Mouse (Mus musculus) spleen, postnatal 4 days (tissue): ENCODE results near the gene Drd4.

Experiments
- DNase-seq, 2 experiments: peaks; one replicate each; pipeline ENCODE4 v3.0.0; 2022; ENCODE audit warnings: low spot score in 2 of 2

Gene Drd4

DNA sequence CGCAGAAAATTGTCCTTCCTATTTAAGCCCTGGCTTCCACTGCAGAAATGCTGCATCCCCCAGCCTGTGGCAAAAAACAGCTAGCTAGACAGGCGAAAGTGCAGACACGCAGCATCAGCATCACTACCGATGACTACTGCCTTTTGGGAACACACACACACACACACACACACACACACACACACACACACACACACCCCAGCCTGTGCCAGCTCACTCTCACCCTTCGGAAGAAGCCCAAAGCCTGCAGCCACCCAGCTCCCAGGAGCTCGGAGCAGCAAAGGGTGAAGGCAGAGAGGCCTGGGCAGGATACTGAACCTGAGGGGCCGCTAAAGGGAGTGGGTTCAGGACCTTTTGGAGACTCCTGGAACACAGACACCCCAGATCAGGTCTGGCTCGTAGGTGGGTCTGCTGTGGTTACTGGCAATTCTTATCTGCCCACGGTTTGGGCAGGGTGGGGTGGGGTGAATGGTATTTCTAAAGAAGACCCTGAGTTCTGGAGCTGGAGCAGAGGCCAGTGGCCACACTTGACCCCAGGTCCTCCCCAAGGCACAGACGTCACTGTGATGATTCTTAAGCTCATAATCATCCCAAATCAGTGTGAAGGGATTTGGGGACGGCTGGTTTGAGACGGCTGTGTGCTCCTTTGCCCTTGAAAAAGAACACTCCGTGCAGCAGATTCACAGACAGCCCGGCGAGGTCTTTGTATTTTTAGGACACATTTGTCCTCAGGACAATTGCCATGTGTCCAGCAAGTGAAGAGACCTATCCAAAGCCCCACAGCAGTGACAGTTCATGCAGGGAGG is 980 bp downstream of the Drd4 start:
- no peak for DNase-seq

DNA sequence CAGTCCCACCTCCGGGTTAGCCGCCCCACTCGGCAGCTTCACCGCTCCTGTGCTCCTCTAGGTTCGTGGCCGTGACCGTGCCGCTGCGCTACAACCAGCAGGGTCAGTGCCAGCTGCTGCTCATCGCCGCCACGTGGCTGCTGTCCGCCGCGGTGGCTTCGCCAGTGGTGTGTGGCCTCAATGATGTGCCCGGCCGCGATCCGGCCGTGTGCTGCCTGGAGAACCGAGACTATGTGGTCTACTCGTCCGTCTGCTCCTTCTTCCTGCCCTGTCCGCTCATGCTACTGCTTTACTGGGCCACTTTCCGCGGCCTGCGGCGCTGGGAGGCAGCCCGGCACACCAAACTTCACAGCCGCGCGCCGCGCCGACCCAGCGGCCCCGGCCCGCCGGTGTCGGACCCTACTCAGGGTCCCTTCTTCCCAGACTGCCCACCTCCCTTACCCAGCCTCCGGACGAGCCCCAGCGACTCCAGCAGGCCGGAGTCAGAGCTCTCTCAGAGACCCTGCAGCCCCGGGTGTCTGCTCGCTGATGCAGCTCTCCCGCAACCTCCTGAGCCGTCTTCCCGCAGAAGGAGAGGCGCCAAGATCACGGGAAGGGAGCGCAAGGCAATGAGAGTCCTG is 2.2 kb downstream of the Drd4 start:
- DNase-seq = no peak

DNA sequence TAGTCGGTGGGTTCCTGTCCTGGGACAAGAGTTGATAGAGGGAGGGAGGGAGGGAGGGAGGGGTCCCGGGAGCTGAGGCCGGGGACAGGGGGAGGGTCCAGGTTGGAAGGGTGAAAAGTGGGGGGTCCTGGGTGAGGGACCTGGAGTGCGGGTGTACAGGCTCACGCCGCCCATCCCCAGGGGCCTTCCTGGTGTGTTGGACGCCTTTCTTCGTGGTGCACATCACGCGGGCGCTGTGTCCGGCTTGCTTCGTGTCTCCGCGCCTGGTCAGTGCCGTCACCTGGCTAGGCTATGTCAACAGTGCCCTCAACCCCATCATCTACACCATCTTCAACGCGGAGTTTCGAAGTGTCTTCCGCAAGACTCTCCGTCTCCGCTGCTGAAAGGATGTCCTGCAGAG is 2.7 kb downstream of the Drd4 start:
- no peak for DNase-seq

DNA sequence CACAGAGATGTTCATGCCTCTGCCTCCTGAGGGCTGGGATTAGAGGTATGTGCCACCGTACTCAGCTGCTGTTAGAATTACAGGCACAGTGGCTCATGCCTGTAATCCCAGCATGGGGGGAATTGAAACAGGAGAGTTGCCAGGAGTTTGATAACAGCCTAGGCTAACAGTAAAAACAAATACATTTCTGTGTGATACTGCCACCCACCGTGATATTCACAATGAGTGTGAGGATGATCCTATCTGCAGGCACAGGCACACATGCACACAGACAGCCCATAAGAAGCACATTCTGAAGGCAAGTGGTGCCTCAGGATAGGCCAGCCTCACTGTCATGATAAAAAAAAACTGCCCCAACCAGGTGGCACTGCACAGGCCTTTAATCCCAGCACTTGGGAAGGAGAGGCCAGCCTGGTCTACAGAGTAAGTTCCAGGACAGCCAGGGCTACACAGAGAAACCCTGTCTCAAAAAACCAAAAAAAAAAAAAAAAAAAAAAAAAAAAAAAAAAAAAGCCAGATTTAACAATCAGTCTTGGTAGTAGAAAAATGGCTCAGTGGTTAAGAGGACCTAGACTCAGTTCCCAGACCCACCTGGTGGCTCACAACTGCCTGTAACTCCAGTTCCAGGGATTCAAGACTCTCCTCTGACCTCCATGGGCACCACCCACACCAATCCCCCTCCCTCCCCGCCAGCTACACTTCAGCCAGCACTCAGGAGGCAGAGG is 6.3 kb downstream of the Drd4 start:
- no peak for DNase-seq

DNA sequence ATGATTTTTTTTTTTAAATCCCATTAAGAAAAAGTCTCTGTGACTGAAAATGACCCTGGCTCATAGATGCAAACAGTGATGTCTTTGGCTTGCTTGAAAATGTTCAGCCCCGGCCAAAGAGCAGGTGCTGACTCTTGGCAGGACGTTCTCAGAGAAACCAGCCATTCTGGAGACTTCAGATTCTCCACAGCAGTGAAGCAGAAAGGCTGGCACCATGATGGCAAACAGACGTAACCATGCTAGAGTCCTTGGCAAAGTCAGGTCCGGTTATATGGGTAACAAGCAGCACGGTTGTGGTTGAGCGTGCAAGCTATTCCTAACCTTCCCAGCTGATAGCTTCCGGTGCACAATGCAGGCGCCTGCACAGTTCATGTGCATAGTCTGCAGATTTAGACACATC is 7.4 kb downstream of the Drd4 start:
- DNase-seq = no peak

DNA sequence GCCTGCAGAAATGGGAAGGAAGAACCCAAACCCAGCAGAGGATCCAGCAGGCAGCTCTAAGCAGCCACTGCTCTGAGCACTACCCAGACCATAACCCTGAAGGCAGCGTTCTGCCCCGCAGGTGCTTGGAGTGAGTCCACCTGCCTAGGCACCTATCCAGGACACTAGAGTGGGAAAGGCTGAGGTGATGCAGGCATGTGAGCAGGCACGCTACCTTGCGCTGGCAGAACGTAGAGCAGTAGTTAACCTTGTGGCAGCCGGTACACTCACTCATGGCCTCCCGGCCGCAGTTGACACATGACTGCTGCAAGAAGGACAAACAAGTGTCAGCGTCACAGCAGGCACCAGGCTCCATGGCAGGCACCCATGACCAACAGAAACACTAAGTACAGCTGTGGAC is 9.6 kb downstream of the Drd4 start:
- no peak for DNase-seq

DNA sequence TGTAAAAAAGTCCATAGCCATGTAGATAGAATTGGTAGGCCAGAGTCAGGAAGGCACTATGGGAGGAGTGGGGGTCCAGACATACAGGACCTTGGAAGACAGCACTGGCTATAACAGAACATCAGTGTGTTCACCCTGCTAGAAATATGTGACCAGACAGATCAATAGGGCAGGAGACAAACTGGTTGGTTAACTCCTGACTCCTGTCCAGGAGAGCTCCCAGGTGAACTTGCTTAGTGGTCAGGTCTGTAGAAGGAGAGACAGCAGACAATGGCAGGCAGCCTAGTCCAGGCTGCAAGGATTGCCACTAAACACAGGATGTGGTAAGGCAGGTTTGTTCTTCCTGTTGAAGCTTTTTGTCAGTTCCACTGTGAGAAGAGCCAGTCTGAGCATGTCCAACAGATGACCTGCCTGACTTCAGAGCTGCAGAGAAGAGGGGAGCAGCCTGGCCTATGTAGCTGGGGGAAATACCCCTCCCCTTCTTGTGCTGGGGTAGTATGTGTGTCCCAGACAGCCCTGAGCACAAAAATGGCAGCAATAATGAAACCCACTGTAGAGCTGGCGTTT is 11.0 kb downstream of the Drd4 start:
- DNase-seq = no peak

DNA sequence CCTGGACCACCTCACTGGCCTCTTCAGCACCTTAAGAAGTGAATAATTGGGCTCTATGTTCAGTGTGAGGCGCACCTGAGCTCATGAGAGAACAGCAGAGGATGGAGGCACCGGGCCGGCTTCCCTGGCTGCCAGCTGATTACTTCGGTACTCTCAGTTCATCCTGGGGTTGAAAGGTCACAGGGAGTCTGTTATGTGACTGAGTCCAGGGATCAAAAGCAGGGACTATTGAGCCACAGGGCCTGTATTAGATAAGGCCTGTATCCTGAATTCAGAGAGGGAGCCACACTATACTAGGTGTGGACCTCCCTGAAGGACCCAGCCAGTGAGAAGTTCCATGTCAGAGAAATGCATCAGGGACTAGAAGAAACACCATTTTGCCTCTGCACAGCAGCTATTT is 12.7 kb downstream of the Drd4 start:
- no peak for DNase-seq

DNA sequence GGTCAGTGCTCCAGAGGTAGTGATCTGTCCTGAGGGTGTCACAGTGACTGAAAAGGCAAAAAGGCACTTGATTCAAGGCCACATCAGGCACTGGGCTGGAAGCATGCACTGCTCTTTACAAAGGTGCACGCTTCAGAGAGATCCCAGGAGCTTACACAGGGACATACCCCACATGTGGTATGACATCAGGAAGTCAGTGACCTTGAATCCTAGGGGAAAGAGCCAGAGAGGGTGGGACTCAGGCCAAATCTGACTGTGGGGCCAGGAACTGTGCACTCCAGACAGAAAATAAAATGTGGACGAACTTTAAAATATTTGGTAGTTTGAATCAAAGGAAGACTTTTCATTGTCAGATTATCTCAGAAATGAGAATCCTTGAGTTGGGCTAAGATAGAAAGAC is 22.6 kb downstream of the Drd4 start:
- DNase-seq = no peak

DNA sequence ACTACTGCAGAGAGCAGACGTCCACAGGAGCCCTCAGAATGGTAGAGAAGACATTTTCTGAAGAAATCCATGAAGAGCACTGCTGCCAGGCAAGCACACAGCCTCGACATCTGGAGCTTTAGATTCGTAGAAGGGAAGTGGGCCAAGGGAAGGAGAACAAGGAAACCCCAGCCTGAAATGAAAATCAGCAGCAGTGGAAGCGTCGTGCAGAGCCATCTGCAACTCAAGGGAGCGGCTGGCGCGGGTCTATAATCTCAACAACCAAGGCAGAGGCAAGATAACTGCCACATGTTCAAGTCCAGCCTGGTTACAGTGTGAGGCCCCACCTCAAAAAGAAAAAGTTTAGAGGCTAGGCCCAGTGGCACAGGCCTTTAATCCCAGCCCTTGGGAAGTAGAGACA is 23.3 kb downstream of the Drd4 start:
- DNase-seq = no peak

DNA sequence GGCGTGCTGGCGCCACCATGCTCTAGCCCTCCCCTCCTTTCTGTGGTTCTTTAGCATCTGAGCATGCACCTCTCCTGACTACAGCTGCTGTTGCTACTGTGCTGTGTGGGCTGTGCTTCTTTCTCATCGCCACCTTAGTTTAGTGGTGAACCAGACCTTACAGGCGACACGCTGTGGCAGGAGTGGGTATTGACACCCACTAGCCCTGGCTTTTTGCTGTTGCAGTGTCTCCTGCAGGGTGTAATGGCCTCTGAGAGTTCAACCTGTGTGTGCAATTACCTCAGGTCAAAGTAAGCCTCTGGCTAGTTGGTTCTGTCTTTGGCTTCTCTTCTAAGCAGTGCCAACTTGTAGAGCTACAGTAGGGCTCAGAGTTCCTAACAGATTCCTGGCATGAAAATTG is 24.2 kb downstream of the Drd4 start:
- DNase-seq = peak in 1 of 2 experiments; percentile 59

DNA sequence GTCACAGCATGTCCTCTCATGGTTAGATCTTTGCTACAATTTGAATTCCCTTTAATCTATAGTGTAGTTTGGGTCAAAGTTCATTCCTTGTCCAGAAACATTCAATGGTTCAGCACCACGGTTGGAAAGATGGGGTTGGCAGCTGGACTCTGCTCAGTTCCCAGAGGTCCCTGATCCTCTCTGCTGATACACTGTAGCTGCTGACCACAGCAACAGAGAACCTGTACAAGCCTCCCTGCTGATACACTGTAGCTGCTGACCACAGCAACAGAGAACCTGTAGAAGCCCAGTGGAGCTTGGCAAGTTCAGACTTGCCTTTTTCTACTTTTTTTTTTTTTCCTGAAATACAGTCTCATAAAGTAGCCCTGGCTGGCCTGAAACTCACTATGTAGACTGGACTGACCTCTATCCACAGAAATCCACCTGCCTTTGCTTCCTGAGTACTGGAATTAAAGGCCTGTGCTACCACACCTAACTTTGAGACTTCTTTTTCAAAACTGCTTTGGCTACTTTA is 25.9 kb downstream of the Drd4 start:
- no peak for DNase-seq

DNA sequence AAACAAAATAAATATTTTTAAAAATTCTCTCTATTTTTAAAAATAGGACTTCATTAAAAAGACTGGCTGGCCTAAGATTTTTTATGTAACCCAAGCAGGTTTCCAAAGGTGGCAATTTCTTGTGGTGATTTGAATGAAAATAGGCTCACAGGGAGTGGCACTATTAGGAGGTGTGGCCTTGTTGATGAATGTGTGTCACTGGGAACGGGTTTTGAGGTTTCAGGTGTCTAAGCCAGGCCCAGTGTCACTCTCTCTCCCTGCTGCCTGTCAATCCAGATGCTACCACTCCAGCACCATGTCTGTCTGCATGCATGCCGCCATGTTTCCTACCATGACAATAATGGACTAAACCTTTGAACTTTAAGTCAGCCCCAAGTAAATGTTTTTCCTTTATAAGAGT is 27.6 kb downstream of the Drd4 start:
- DNase-seq = no peak

DNA sequence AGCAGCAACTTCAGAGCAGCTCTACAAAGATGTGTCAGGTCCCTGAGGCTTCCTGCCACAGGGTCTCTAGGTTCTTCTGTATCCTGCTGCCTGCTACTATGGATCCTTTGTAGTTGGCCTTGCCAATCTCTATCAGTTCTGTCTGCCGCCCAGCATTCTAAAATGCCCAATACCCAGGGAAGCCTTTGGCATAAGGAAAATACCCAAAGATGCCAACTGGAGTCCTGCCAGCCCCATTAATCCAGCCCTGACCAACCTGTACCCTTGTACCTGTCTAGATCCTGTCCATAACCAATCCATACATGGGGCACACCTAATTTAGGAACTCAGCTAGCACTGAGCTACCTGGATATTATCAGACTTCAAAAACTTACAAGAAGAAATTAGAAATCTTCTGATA is 32.9 kb downstream of the Drd4 start:
- DNase-seq = no peak

DNA sequence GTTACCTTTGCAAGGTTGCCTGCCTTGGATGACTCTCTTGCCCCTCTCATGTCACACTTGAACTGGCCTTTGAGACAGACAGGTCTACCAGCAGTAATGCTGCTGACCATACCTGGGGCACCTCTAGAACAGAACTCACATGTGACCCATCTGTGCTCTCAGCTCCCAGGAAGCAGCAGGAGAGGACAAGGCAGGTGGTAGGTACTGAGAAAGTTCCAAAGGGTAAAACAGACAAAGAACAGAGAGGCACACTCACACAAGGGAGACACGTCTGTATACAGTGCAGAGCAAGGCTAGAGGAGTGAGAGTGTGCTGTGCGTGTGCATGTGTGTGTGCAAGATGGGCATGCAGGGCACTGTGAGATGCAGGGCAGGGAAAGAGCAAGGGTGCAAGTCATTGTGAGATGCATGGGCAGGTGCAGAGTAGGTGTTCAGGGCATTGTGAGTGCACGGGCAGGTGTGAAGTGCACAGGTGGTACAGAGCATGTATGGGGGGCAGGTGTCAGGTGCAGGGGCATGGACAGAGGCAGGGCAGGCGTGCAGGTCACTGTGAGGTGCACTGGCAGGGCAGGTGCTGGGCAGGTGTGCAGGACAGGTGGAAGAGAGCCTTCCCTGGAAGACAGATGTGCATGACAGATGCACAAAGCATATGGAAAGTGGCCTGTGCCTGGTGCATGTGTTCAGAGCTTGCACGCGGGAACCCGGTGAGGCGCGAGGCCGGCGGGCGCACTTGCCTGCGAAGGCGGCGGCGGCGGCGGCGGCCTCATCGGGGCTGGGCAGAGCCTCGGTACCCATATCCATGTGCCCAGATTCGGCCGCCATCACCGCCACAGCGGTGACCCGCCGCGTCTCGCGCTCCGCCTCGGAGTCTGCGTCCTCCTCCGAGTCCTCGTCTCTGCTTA is 35.0 kb downstream of the Drd4 start:
- DNase-seq = peak in 1 of 2 experiments; percentile 80

DNA sequence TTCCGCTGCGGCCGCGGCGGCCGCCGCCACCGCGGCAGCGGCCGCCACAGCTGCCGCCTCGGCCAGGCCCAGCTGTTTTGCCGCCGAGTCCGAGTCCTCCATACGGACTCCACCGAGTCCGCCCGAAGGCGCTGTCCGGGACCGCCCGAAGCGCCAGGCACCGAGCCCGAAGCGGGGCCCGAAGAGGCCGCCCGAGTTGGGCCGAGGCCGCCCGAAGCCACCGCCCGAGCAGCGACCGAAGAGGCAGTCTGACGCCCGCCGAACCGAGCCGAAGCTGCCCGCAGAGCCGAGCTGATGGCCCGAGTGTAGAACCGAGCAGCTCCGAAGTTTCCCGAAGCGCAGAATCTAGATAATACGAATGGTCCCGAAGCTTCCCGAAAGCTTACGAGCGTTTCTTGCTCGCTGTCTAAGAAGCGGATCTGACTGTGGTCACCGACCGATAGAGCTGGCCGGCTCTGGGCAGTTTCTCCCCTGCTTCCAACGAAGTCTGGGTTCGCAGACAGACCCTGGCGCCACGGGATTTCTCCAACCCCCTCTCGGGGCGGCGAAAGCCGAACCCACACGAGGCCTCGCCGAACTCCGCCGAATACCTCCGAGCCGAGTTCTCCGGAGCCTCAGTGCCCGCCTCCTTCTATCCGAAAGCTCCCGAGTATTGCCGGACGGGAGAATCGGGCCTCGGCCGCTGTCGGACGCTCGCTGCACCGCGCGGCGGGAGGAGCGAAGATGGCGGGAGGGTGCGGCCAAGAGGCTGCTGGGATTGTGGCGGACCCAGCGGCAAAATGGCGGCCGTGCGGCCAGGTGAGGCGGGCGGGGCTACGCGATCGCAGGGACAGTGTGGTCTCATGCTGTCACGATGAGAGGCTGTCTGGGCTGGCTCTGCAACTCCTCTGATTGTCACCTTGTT is 35.9 kb downstream of the Drd4 start, which contains the start of the genes Deaf1 and Tmem80:
Gene Deaf1, minus strand, starts transcription at position 222 of the 904 bp plus-strand sequence.
Gene Tmem80, plus strand, starts transcription at position 271 of the 904 bp plus-strand sequence.
- DNase-seq = peak; percentile 97 to 98

DNA sequence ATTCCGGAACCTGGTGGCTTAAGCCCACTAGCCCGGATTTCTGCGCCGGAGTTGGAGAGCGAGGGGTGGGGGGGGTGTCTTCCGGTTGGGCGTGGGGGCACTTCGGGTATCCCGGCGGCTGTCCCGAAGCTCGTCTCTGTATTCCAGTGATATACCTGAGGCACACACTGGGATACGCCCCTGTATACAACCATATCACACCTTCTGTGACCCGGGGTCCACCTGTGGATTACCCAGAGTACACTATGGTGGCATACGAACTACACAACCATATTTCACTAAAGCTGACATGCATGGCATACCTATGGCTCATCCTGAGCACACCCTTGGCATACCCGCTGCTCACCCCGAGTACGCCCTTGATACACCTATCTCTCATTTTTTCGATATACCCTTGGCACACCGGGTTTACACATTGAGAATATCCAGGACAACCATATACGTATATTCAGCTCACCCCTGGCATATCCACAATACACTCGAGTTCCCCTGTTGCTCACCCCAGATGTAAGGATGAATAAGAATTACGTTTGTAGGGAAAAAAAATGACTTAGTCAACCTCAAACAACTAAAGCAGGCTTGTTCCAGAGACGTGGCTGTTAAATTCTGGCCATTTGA is 36.7 kb downstream of the Drd4 start:
- no peak for DNase-seq

DNA sequence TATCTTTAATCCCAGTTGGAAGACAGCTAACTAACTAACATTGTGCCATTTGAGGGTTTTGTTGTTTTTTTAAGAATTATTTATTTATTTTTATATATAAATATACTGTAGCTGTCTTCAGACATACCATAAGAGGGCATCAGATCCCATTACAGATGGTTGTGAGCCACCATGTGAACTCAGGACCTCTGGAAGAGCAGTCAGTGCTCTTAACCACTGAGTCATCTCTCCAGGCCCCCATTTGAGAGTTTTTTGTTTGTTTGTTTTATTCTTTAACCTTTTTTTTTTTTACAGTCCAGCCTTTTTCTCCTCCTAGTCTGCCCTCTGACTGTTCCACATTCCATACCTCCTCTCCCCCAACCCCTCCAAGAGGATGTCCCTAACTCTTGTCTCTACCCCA is 38.9 kb downstream of the Drd4 start:
- no peak for DNase-seq

DNA sequence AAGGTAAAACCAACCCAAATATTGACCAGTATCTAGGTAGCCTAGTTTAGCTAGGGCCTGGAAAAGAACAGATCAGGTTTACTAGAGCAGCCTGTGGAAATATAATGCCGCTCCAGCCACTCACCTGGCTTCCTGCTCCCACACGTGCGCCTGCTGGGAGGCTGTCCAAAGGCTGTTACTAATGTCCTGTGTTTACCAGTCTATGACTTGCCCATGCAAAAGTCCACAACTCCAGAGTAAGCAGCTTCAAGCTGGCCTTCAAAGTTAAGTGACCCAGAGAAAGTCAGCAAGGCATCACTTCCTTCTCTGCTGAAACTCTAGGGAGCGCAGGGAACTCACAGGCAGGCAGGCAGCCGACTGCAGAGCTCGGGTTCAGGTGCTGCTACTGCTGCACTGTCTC is 40.2 kb downstream of the Drd4 start:
- no peak for DNase-seq
